27 mouse cellular contexts compared by ENCODE assay signal in the genomic region with DNA sequence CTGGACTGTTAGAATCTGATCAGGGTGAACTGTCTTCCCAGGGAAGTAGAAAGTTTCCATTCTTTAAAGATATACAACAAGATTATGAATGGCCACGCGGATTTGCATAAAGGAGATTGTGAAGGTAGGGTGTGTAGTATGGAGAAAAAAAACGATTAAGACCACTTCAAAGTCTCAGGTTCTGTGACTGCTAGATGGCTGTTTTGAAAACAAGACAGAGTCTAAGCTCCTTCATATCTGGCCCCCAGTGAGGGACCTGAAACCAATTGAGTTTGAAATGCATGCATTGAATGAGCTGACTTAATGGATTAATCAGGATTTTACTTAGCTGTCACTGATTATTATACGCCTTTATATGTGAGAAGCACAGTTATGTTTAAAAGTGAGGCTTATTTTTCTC.
"Had no signal": no experiment of that assay in that cellular context is flagged by ENCODE, and none has a peak within 500 bp of the region (broad histone marks: within the 10 kb centered on the region; RNA-seq: fewer than 3 reads in every experiment).

No protein-coding gene starts in this region.

- H3K4me3 ChIP-seq: heart, adult 2 months; heart, embryonic 13.5 days; heart, embryonic 15.5 days; hindbrain, embryonic 10.5 days; hindbrain, embryonic 12.5 days; intestine, embryonic 15.5 days; kidney, embryonic 15.5 days; limb, embryonic 13.5 days; limb, embryonic 15.5 days had no signal

- DNase-seq: forebrain, postnatal 0 days; gastrocnemius, postnatal 14 days; gastrocnemius, postnatal 36 days; heart, adult 11 months; heart, adult 2 months; heart, postnatal 4 days; kidney, adult 18-20 months; kidney, adult 8-10 months; kidney, postnatal 14 days; kidney, postnatal 36 days; layer of hippocampus, adult 9-11 months; layer of hippocampus, postnatal 36 days; left cerebral cortex, postnatal 4 days had no signal

- H3K27me3 ChIP-seq: heart, embryonic 13.5 days; heart, embryonic 15.5 days; hindbrain, embryonic 12.5 days; intestine, embryonic 15.5 days; kidney, embryonic 15.5 days; limb, embryonic 13.5 days; limb, embryonic 15.5 days had no signal

- H3K4me2 ChIP-seq: heart, embryonic 11.5 days; heart, embryonic 13.5 days; heart, embryonic 15.5 days; hindbrain, embryonic 12.5 days; hindbrain, embryonic 14.5 days; intestine, embryonic 15.5 days; kidney, embryonic 15.5 days; limb, embryonic 13.5 days; limb, embryonic 15.5 days had no signal

- ATAC-seq: forebrain, postnatal 0 days; hindbrain, embryonic 16.5 days; inflammation-experienced regulatory T-cells, adult 6 months; intestine, embryonic 15.5 days; intestine, postnatal 0 days had no signal

- H3K9me3 ChIP-seq: heart, embryonic 13.5 days; heart, embryonic 15.5 days; hindbrain, embryonic 10.5 days; hindbrain, embryonic 12.5 days; intestine, embryonic 15.5 days; kidney, embryonic 15.5 days; limb, embryonic 13.5 days; limb, embryonic 15.5 days had no signal

- H3K9ac ChIP-seq: forebrain, postnatal 0 days; heart, embryonic 13.5 days; heart, embryonic 15.5 days; hindbrain, embryonic 12.5 days; hindbrain, embryonic 14.5 days; intestine, embryonic 15.5 days; kidney, embryonic 15.5 days; limb, embryonic 13.5 days; limb, embryonic 15.5 days had no signal

- H3K4me1 ChIP-seq: heart, embryonic 13.5 days; heart, embryonic 15.5 days; intestine, embryonic 15.5 days; kidney, embryonic 15.5 days; limb, embryonic 13.5 days; limb, embryonic 15.5 days had no signal

- H3K36me3 ChIP-seq: heart, embryonic 13.5 days; heart, embryonic 15.5 days; hindbrain, embryonic 10.5 days; hindbrain, embryonic 12.5 days; intestine, embryonic 15.5 days; kidney, embryonic 15.5 days; limb, embryonic 13.5 days; limb, embryonic 15.5 days had no signal

- H3K27ac ChIP-seq: heart, adult 2 months; heart, embryonic 13.5 days; heart, embryonic 15.5 days; hindbrain, embryonic 10.5 days; hindbrain, embryonic 12.5 days; hindbrain, embryonic 14.5 days; intestine, embryonic 15.5 days; kidney, embryonic 15.5 days; kidney, postnatal 0 days; limb, embryonic 13.5 days; limb, embryonic 15.5 days had no signal
